Mouse (Mus musculus) neural tube, embryonic 15.5 days (tissue): ENCODE results near the gene Jph4. TPM values are rescaled to one million over a fixed set of nuclear protein-coding genes. Genes with fewer than 3 reads are reported as not detected.

ENCODE experiments used
- ATAC-seq: fragments of 200-750 bp; cut with Nextera tagmentation; 2 replicates; pipeline ENCODE4 v1.8.0; 2017; ENCODE audit warnings: mild to moderate bottlenecking, moderate TSS enrichment, moderate library complexity; ENCODE audit not compliant: low FRiP score
- H3K27ac ChIP-seq: fragments of 300-500 bp; sonication (generic); replicated peaks from 2 replicates; pipeline ENCODE4 v1.5.1; 2015; ENCODE audit warnings: mild to moderate bottlenecking, inconsistent platforms
- H3K27me3 ChIP-seq: fragments of 300-500 bp; sonication (generic); replicated peaks from 2 replicates; pipeline ENCODE4 v1.6.1; 2015; ENCODE audit warnings: inconsistent platforms
- H3K36me3 ChIP-seq: fragments of 300-500 bp; sonication (generic); 2 replicates; pipeline ENCODE4 v1.6.1; 2015; ENCODE audit warnings: inconsistent platforms
- H3K4me1 ChIP-seq: fragments of 300-500 bp; sonication (generic); 2 replicates; pipeline ENCODE4 v1.6.1; 2015; ENCODE audit warnings: inconsistent platforms
- H3K4me2 ChIP-seq: fragments of 300-500 bp; sonication (generic); 2 replicates; pipeline ENCODE4 v1.6.1; 2015; ENCODE audit warnings: inconsistent platforms, mild to moderate bottlenecking, moderate library complexity
- H3K4me3 ChIP-seq: fragments of 300-500 bp; sonication (generic); replicated peaks from 2 replicates; pipeline ENCODE4 v1.5.1; 2015; ENCODE audit warnings: mild to moderate bottlenecking, inconsistent platforms
- H3K9ac ChIP-seq: fragments of 300-500 bp; sonication (generic); replicated peaks from 2 replicates; pipeline ENCODE4 v1.6.1; 2015; ENCODE audit warnings: mild to moderate bottlenecking, inconsistent platforms
- H3K9me3 ChIP-seq: fragments of 300-500 bp; sonication (generic); replicated peaks from 2 replicates; pipeline ENCODE4 v1.6.1; 2016; ENCODE audit warnings: inconsistent platforms
- WGBS: fragments of 180-500 bp; shearing (Covaris S2); methylation state at CpG from one replicate; pipeline ENCODE4 v1.1.7; 2015; ENCODE audit warnings: mixed read lengths; 5-methylcytosine and 5-hydroxymethylcytosine counted together
- polyA plus RNA-seq: library from polyadenylated mRNA; unstranded; fragments of >200 nt; fragmentation: Nextera tagmentation; extraction: Ambion mirVana; gene quantifications from 2 replicates; pipeline ENCODE4 v1.2.1, GENCODE M21; 2015

Gene Jph4
- polyA plus RNA-seq, 1 experiment from 2014 or later: 37.0 TPM

DNA sequence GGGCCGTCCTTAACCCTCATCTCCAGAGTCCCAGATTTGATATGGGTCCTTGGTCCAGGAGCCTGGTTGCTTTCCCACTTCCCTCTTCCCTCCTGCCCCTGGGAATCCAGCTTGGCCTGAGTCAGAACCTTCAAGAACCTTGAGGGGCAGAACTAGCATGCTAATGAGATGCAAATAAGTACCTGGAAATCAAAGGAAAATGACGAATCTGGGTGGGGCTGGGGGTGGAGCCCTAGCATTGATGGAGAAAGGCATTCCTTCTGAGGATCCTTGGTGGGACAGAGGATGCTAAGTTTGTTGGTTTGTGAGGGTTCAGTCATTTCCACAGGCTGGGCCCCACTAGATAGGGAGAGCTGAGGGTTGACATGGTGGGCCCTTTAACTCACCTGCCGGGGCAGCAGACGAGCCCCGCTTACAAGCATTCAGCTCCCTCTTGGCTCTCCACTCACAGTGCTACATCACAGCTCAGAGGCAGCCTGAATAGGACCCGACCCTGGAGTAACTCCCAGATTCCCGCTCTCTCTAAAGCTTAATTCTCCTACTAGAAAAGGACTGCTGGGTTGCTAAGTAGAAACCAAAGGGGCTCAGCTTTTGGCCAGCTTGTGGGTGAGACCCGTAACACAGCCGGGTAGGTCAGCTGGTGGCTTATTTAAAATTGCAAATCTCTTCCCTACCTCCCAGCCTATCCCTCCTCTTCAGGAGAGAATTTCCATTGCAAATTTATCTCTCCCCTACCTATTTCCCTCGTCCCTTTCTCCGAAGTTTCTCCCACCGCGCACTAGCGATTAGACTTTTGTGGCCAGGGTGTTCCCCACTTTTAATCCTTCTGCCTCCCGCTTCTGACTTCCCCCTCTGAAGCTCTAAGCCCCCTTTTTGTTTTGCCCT, 39.0 kb downstream of the Jph4 start:
- Histone ChIP-seq H3K4me1 (peaks cover 65% of the 10 kb centered on the region), H3K27me3 (no peaks in the 10 kb centered on the region), H3K36me3 (peaks cover 24% of the 10 kb centered on the region), H3K9ac (peak overlapping the region; percentile 45; the same call in 1 of the 2 replicates), H3K27ac (peak overlapping the region; percentile 87), H3K9me3 (no peaks in the 10 kb centered on the region), H3K4me3 (no peak overlapping the region), H3K4me2 (peak overlapping the region; percentile 49)
- 14% methylated on average over 15 of the region's 15 CpGs for WGBS
- peak; percentile 11; the same call in 1 of the 2 replicates for ATAC-seq

DNA sequence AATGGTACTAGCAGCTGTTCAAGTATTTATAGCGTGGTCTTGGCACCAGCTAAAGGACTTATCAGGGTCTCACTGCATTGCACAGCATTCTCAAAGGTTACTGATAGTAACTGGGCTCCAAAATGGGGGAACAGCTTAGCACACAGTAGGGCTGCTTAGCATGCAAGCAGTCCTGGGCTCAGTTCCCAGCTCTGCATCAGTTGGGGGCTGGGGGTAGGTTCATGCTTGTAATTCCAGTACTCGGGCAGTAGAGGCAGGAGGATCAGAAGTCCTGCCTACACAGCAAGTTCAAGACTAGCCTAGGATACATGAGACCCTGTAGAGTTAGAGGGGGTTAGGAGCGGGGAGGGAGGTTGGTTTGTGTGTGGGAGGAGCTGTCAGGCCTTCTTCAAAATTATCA, 39.8 kb downstream of the Jph4 start:
- H3K4me2 ChIP-seq: no peak overlapping the region
- peaks cover 31% of the 10 kb centered on the region for H3K36me3 ChIP-seq
- peaks cover 73% of the 10 kb centered on the region for H3K4me1 ChIP-seq
- ATAC-seq: no peak
- H3K9me3 ChIP-seq: no peaks in the 10 kb centered on the region
- peak overlapping the region; percentile 87 for H3K27ac ChIP-seq
- 72% methylated on average over 3 of the region's 3 CpGs for WGBS
- no peaks in the 10 kb centered on the region for H3K27me3 ChIP-seq
- H3K9ac ChIP-seq: no peak overlapping the region
- no peak overlapping the region for H3K4me3 ChIP-seq

DNA sequence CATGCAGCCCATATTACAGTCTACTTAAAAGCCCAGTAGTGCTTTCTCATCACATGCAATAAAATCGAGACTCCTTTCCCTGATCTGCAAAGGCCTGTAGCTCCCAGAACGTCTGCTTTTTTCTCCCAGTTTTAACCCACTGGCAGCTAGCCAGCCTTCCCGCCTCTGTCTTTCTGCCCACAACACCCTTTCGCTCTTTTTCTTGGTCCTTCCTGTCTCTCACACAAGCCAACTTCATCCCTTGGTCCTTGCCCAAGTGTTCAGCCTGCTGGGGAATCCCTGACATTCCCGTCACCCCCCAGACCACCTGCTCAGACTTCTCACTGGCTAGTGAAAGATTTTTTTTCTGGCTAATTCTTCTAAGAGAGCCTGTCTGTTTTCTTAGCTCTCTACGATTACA, 40.5 kb downstream of the Jph4 start:
- 39% methylated on average over 6 of the region's 6 CpGs for WGBS
- 0 out of 2 replicates have a peak overlapping the region, but pooled peaks have one; percentile 0 for H3K9ac ChIP-seq
- no peak for ATAC-seq
- H3K9me3 ChIP-seq: no peaks in the 10 kb centered on the region
- peaks cover 38% of the 10 kb centered on the region for H3K36me3 ChIP-seq
- peak overlapping the region; percentile 87 for H3K27ac ChIP-seq
- H3K27me3 ChIP-seq: no peaks in the 10 kb centered on the region
- no peak overlapping the region for H3K4me2 ChIP-seq
- no peak overlapping the region for H3K4me3 ChIP-seq
- peaks cover 74% of the 10 kb centered on the region for H3K4me1 ChIP-seq

DNA sequence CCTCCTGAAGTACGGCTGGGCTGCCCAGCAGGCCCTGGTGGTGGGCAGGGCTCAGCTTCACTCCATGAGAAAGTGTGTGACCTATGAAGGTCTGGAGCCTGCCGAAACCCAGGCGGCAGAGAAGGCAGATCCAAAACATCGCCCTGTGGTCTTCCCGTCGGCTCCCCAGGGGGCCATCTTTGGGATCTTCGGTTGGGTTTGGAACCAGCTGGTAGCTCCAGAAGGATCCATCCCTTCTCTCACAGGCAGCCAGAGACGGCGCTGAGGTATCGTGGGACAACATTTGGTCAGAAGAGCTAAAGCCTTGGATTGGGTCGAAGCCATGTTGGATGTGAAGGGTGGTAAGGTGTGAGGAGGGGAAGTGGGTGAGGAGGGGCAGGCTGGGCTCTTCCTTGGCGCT, 42.3 kb downstream of the Jph4 start:
- WGBS: 93% methylated on average over 12 of the region's 12 CpGs
- no peak for ATAC-seq
- Histone ChIP-seq H3K9me3 (no peaks in the 10 kb centered on the region), H3K27me3 (no peaks in the 10 kb centered on the region), H3K9ac (no peak overlapping the region), H3K27ac (no peak overlapping the region), H3K4me1 (peaks cover 61% of the 10 kb centered on the region), H3K4me2 (no peak overlapping the region), H3K36me3 (peaks cover 49% of the 10 kb centered on the region), H3K4me3 (no peak overlapping the region)

DNA sequence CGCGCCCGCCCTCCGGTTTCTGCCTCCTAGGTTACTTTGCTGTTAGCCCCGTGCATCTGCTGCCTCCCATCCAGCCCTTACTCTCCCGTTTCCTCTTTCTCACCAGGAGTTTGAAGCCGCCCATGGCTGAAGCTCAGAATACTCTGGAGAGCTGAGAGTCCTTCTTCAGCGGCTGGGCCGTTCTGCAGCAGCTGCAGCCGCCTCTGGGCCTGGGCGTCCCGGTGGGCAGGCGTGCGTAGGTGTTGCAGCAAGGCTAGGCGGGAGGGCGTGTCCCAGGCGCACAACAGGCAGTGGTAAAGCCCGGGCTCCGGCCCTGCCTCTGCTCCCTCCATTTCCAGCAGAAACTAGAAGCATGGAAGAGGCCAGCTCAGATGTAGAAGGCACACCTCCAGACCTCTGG, 45.0 kb downstream of the Jph4 start:
- Histone ChIP-seq H3K36me3 (peaks cover 73% of the 10 kb centered on the region), H3K4me2 (peak overlapping the region; percentile 17; the same call in 1 of the 2 replicates), H3K4me1 (peaks cover 34% of the 10 kb centered on the region), H3K4me3 (no peak overlapping the region), H3K9me3 (no peaks in the 10 kb centered on the region), H3K27ac (peak overlapping the region; percentile 28; the same call in 1 of the 2 replicates), H3K9ac (peak overlapping the region; percentile 26), H3K27me3 (no peaks in the 10 kb centered on the region)
- ATAC-seq: no peak
- WGBS: 23% methylated on average over 19 of the region's 19 CpGs

DNA sequence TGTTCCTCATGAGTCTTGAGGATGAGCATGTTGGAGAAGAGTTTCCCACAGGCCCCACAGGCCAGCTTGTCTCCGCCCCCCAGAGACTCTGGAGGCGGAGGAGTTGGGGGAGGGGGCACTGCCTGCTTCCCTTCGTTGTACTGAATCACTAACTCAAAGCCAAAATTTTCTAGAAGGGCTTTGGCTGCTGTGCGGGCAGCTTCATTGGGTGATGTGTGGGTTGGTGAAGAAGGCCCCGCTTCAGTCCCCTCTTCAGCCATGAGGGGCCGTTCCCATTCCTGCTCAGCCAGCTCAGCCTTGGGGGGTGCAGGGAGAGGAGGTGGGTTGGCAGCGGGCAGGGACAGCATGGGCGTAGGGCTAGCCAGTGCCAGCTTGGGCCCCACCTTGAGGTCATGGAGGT, 50.7 kb downstream of the Jph4 start:
- Histone ChIP-seq H3K9ac (no peak overlapping the region), H3K27me3 (no peaks in the 10 kb centered on the region), H3K36me3 (peaks cover 76% of the 10 kb centered on the region), H3K4me3 (no peak overlapping the region), H3K27ac (no peak overlapping the region), H3K9me3 (no peaks in the 10 kb centered on the region), H3K4me2 (no peak overlapping the region), H3K4me1 (peaks cover 30% of the 10 kb centered on the region)
- WGBS: 87% methylated on average over 8 of the region's 8 CpGs
- ATAC-seq: no peak

DNA sequence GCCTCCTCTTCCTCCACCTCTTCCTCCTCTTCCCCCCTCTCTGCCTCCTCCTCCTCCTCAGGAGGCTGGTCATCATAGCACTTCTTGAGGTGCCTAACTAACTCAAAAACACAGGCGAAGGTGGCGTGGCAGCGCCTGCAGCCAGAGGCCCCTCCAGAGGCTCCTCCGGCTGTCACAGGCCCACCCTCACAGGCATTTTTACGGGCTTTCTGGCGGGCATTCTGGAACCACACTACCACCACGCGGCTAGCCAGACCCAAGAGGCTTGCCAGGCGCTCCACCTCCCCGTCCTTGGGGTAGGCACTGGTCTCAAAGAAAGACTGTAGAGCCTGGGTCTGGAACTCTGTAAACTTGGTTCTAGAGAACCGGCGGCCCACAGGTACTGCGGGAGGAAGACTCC, 51.3 kb downstream of the Jph4 start:
- peaks cover 37% of the 10 kb centered on the region for H3K4me1 ChIP-seq
- no peak overlapping the region for H3K4me2 ChIP-seq
- H3K4me3 ChIP-seq: no peak overlapping the region
- H3K27me3 ChIP-seq: no peaks in the 10 kb centered on the region
- 81% methylated on average over 13 of the region's 13 CpGs for WGBS
- H3K27ac ChIP-seq: no peak overlapping the region
- ATAC-seq: no peak
- no peak overlapping the region for H3K9ac ChIP-seq
- H3K36me3 ChIP-seq: peaks cover 75% of the 10 kb centered on the region
- no peaks in the 10 kb centered on the region for H3K9me3 ChIP-seq

DNA sequence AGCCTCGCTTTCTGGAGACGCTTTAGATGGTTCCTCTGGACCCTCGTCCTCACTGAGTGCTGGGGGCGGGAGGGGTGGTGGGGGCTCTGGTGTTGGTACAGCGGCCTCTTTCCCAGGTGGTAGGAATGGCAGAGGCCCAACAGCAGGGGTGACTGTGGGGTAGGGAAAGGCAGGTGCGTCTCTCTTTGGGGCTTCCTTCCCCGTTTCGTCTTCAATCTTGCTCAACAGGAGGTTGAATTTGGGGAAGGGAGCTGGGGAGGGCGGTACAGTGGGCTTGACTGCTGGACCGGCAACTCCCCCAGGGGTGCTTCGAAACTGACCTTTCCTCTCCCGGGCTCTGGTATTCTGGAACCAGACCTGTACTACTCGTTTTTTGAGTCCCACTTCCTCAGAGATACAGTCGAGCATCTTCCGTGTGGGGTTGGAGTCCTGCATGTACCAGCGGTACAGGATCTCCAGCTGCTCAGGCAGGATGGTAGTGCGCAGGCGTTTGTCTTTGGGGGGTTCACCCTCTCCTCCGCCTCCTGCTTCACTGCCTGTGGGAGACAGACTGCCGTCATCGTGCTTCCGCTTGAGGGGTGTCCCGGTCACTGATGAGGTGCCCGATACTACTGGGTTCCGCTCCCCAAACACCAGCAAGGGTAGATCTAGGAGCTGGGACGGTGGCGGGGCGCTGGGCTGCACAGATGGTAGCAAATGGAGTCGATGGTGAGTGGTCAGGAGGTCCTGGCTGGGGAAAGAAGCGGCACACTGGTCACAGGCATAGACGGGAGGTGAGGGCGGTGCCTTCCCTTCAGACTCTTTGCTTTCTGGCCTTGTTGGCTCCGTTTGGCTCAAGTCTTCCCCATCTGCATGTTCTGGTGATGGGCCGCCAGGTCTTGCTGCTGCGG, 52.0 kb downstream of the Jph4 start:
- peaks cover 69% of the 10 kb centered on the region for H3K36me3 ChIP-seq
- H3K27ac ChIP-seq: no peak overlapping the region
- H3K4me2 ChIP-seq: no peak overlapping the region
- H3K4me1 ChIP-seq: peaks cover 41% of the 10 kb centered on the region
- H3K27me3 ChIP-seq: no peaks in the 10 kb centered on the region
- no peak overlapping the region for H3K9ac ChIP-seq
- H3K9me3 ChIP-seq: no peaks in the 10 kb centered on the region
- no peak overlapping the region for H3K4me3 ChIP-seq
- no peak for ATAC-seq
- WGBS: 78% methylated on average over 35 of the region's 35 CpGs

DNA sequence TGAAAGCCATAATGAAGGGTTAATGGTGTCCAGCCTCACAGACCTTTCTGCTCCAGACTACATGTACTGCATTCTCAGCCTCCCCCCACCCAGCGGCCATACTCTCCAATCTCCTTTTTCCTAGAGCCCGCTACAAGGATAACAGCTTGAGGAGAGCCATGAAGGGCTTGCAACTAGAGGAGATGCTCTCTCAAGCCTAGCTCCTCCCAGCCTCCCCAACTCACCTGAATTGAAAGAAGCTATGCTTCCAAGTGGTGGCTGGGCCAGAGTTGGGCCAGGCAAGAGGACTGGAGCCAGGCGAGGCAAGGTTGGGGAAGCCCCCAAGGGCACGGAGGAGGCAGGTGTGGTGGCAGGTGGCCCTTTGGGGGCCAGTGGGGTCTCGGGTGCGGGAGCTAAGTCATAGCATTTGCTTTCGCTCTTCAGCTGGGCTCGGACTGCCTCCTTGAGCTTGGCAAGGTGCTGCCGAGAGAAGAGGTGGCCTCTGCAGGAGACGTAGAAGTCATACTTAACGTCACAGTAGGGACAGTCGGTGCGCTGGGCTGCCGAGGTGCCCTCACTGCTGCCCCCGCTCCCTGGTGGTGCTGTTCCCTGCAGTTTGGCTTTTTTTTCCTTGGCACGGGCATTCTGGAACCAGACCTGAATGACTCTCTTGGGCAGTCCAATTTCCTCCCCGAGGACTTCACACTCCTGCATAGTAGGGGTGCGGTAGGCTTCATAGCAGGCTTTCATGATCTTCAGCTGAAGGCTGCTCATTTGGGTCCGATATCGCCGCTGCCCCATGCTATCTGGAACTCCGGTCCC, 53.0 kb downstream of the Jph4 start:
- ATAC-seq: no peak
- H3K4me2 ChIP-seq: no peak overlapping the region
- H3K4me3 ChIP-seq: no peak overlapping the region
- peaks cover 50% of the 10 kb centered on the region for H3K4me1 ChIP-seq
- WGBS: 80% methylated on average over 22 of the region's 22 CpGs
- no peak overlapping the region for H3K9ac ChIP-seq
- H3K27ac ChIP-seq: no peak overlapping the region
- H3K36me3 ChIP-seq: peaks cover 59% of the 10 kb centered on the region
- H3K9me3 ChIP-seq: no peaks in the 10 kb centered on the region
- H3K27me3 ChIP-seq: no peaks in the 10 kb centered on the region

DNA sequence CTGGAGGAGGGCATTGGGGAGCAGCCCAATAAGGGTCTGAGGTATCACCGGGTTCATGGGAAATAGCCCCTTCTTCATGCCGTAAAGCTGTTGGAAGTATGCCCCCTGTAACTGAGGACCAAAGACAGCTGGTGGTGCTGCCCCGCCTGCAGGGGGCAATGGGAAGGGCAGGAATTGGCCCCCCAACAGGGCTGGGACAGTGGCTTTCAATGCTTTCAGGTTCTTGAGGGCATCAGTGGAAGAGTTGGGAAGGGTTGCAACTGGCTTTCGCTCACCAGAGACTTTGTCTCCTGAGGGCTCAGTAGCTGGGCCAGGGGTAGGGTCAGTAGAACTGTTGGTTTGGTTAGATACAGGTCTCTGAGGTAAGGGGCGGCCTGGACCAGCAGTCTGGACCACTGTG, 53.6 kb downstream of the Jph4 start:
- H3K4me2 ChIP-seq: peak overlapping the region; percentile 35; the same call in 1 of the 2 replicates
- 75% methylated on average over 5 of the region's 5 CpGs for WGBS
- H3K9ac ChIP-seq: no peak overlapping the region
- H3K36me3 ChIP-seq: peaks cover 53% of the 10 kb centered on the region
- peak overlapping the region; percentile 54 for H3K27ac ChIP-seq
- peaks cover 57% of the 10 kb centered on the region for H3K4me1 ChIP-seq
- no peak for ATAC-seq
- H3K27me3 ChIP-seq: no peaks in the 10 kb centered on the region
- no peak overlapping the region for H3K4me3 ChIP-seq
- no peaks in the 10 kb centered on the region for H3K9me3 ChIP-seq

DNA sequence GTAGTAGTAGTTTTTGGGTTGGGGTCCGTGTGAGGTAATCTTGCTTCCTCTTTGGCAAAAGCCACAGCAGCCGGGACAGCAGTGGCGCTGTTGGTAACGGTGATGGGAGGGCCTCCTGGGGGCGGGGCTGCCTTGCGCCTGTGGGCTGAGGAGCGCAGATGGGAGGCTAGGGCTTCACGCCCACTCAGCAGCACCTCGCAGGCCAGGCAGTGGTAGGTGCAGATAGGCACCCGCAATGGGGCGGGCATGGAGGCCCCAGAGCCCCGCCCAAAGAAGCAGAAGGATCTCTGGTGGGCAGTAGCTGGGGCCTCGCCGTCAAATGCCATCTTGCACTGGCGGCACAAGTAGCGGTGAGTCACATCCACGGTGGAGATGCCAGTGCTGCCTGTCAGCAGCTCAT, 54.1 kb downstream of the Jph4 start:
- Histone ChIP-seq H3K27me3 (no peaks in the 10 kb centered on the region), H3K4me3 (no peak overlapping the region), H3K4me2 (peak overlapping the region; percentile 35), H3K36me3 (peaks cover 48% of the 10 kb centered on the region), H3K27ac (peak overlapping the region; percentile 54), H3K9ac (no peak overlapping the region), H3K4me1 (peaks cover 62% of the 10 kb centered on the region), H3K9me3 (no peaks in the 10 kb centered on the region)
- ATAC-seq: 0 out of 2 replicates have a peak, but pooled peaks have one; percentile 16
- WGBS: 15% methylated on average over 17 of the region's 17 CpGs
